Mouse (Mus musculus) thymus, postnatal 14 days (tissue): ENCODE measurements around the gene Apba1.

ENCODE experiments used
- DNase-seq: peaks from one replicate; pipeline ENCODE4 v3.0.0; 2021

Apba1 gene

DNA sequence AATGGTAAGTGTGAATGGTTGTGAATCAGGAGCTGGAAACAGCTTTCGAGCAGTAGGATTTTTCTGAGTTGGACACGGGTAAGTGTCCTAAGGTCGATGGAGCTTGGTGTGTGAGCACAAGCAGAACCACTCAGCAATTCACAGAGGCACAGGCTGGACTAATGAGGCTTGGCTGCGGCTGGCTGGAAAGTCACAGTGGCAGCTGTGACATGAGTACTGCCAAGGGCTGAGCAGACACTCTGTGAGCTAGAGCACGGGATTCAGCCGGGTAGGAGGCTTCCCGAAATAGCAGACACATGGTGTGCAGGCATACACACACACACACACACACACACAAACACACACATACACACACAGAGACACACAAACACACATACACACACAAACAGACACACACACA is 121.2 kb downstream of the Apba1 start:
- no peak for DNase-seq

DNA sequence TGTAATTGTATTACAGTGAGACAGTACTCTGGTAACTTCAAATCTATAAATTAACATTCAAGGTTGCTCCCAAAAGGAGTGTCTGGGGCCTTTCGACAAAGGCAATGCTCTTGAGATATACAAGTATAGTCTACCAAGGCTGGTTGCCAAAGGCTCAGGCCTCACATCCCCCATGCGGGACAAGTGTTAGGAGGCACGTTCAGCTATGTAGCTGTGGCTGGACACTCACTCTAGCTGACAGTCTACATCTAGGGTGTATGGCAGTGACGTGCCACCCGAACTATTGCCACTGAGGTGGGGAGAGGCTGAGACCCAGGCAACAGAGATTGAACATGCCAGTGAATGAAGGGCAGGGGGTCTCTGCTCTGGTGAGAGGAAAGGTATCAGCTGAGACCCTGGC is 127.5 kb downstream of the Apba1 start:
- DNase-seq, result no peak

DNA sequence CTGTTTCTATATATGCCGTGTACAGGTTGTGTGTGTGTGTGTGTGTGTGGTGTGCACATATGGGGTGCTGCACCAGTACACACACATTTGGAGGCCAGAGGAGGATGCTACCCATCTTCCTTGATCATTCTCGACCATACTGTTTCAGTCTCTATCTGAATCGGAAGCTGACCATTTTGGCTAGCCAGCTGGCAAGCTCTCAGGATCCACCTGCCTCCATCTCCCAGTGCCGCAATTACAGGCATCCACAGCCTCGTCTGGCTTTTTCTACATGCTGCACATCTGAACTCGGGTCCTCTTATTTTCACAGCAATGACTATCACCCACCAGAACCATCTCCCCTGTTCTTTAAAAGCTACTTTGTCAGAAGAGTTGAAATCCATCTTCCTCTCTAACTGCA is 132.7 kb downstream of the Apba1 start:
- DNase-seq, result no peak

DNA sequence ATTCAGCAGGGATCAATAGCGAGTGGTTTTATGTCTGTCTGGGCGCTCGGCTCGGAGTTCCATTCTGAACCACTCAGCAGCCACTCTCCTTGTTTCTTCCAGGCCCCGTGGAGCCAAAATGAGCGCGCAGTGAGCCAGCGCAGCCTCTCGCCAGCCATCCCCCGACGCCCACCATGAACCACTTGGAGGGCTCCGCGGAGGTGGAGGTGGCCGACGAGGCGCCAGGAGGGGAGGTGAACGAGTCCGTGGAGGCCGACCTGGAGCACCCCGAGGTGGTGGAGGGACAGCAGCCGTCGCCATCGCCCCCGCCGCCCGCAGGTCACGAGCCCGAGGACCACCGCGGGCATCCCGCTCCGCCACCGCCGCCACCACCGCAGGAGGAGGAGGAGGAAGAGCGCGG is 133.9 kb downstream of the Apba1 start:
- no peak for DNase-seq

DNA sequence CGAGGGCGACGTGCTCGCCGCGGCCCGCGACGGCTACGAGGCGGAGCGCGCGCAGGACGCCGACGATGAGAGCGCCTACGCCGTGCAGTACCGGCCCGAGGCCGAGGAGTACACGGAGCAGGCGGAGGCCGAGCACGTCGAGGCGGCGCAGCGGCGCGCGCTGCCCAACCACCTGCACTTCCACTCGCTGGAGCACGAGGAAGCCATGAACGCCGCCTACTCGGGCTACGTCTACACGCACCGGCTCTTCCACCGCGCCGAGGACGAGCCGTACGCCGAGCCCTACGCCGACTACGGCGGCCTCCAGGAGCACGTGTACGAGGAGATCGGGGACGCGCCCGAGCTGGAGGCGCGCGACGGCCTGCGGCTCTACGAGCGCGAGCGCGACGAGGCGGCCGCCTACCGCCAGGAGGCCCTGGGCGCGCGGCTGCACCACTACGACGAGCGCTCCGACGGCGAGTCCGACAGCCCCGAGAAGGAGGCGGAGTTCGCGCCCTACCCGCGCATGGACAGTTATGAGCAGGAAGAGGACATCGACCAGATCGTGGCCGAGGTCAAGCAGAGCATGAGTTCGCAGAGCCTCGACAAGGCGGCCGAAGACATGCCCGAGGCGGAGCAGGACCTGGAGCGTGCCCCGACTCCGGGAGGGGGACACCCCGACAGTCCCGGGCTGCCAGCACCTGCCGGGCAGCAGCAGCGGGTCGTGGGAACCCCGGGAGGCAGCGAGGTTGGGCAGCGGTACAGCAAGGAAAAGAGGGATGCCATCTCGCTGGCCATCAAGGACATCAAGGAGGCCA is 134.6 kb downstream of the Apba1 start:
- DNase-seq, result peak; percentile 14

DNA sequence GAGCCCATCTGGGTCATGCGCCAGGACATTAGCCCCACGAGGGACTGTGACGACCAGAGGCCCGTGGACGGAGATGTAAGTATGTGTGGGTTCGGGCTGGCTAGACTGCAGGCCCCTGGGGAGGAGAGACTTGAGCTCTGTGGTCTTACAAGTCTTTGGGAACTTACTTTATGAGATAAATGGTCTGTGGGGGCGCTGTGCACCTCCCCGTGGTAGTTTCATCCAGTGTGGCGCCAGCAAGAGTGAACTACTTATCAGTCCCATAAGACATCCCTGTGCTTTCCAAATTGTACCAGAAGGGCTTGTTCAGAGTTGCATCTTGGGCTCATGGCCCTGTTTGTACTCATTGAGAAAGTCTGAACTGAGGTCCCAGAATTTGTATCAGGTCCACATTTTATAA is 135.3 kb downstream of the Apba1 start:
- DNase-seq, result no peak

DNA sequence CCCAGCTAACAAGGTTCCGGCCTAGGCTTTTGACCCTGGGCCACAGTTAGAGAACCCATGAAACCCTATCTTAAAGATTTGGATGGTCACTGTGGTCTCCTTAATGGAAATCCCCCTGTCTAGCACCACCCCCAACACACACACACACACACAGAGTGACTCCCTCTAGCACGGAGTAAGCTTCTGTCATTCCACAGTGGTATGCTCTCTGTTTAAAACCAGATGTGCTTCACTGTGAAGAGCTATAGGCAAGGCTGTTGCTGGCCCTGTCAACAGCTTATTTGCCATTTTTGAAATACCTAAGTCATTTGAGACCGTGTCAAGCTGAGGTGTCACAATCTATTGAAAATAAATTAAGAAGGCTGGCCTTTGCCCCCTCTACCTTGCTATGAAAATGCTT is 136.1 kb downstream of the Apba1 start:
- no peak for DNase-seq

DNA sequence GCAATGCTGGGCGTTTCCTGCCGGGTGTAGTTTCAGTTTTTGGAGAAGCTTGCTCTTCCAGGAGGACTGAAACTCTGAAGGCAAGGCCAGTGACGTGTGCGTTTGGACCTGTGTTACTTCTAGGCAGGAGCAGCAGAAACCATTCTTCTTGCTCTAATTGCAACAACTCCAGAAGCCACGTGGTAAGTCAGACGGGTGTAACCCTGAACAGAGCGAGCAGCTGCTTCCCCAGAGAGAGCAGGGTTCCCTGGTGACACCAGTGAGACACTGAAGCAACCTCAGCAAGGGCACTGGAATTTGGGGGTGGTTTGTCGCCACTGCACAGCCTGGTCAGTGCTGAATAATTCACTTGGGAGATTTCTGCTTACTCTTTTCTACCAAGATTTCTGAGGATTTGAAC is 138.2 kb downstream of the Apba1 start:
- DNase-seq, result no peak

DNA sequence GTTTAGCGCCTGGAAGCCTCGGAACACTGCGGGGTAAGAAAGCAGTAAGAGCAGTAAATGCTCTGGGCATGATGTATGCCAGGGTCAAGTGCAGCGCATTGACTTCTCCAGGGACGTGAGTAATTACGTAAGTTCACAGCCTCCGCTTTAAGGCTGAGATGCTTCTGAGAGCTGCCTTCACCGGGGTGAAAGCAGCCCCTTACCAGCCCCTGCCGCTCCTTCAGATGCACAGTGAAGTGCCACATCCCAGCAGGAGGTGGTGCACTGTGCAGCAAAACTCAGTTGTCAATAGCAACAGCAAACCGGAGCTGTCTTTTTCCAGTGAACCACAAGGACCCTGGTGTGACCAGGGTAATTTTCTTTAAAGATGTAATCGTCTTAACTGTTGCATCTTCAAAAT is 139.8 kb downstream of the Apba1 start:
- no peak for DNase-seq

DNA sequence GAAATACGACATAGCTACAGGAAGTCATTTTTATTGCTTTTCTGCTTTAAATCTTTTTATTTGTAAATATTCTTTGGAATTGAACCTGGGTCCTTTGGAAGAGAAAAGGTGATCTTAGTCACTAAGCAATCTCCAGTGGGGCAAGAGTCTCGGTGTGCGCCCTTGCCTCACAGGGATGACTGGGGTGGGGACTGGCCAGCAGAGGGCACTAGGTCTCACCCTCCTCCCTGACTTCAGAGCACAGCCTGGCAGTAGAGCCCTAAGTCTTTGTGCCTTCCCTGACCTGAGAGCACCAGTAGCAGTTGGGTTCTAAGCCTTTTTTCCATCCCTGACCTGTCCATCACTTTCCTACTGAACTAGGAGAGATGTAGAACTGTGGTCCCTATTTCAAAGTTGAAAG is 142.5 kb downstream of the Apba1 start:
- peak; percentile 7 for DNase-seq

DNA sequence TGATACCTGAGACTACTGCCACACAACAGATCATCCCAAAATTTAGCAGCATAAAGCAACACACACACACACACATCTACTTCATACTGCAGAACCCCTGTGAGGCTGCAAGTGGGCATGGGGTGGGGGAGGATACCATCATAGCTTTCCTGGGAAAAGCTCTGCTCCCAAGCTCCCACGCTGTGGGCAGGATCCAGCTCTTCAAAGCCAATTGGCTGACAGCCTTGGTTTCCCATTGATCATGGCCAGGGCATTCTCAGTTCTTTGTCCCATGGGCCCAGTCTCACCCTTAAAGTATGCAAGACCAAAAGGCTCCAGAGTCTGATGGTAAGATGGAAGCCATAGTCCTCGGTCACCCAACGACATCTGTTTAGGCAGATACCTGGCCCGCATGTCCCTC is 143.1 kb downstream of the Apba1 start:
- DNase-seq, result no peak

DNA sequence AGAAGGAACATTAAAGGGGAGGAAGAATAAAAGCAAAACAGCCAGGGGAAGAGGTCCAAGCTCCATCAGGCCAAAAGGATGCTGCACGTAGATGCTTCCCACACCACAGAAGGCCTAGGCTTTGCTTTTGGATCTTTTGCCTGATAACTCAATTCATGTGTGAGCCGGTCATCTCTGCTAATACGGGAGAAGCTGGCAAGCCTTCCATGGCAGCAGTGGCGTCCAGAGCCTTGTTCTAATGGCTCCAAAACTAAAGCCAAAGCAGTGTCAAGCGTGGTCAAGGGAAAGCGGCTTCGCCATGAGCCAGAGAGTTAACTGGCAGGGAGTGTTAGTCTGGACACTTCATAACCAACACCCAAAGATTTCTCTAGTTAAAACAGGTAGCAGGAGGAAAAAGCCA is 144.4 kb downstream of the Apba1 start:
- DNase-seq, result no peak

DNA sequence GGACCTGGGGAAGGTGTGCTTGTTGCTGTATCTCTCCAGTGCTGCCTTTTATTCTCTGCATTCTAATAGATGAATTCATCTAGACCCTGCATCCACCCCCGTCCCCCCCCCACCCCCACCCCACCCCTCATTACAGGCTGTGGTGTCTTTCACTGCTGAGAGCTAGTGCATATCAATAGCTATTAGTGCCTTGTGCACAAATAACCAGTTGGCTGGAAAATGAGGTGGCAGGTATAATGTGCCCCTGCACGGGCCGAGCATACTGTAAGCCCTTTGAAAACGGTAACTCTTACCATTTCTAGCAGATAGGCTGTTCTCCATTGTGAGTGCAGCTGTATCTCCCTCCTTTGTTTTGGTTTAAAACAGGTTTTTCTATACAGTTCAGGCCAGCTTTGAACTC is 146.2 kb downstream of the Apba1 start:
- DNase-seq, result no peak

DNA sequence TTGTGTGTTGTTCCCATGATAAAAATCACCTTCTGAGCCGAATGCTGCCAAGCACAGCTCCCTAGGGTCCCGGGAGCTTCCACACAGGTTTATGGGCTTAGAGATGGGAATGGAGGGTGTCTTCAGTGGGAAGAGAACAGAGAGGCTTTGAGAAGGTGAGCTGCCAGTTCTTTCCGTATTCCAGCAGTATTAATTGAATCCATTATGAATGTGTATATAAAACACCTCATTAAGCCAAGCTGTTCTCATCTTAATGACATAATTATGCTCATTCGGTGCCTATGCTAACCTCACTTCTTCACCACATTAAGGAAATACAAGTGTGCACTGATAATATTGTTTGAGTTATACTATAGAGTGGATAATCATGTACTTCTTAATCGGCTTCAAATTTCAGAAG is 147.1 kb downstream of the Apba1 start:
- no peak for DNase-seq

DNA sequence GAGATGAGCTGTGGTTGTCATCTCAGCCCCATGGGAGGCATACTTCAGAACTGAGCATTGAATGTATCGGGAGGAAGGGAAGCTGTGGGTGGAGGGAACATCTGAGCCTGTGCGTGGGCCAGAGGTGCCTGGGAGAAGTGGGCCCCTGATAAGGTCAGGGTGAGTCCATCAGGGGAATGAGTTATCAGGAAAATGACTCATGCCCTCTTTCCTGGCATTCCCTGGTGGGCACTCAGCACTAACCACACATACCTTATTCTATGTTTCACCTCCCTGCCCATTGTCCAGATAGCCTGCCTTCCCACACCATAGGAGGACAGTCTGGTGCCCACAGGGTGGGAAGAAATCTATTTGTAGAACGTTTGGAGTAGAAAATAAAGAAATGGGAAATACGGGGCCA is 151.7 kb downstream of the Apba1 start:
- DNase-seq, result no peak

DNA sequence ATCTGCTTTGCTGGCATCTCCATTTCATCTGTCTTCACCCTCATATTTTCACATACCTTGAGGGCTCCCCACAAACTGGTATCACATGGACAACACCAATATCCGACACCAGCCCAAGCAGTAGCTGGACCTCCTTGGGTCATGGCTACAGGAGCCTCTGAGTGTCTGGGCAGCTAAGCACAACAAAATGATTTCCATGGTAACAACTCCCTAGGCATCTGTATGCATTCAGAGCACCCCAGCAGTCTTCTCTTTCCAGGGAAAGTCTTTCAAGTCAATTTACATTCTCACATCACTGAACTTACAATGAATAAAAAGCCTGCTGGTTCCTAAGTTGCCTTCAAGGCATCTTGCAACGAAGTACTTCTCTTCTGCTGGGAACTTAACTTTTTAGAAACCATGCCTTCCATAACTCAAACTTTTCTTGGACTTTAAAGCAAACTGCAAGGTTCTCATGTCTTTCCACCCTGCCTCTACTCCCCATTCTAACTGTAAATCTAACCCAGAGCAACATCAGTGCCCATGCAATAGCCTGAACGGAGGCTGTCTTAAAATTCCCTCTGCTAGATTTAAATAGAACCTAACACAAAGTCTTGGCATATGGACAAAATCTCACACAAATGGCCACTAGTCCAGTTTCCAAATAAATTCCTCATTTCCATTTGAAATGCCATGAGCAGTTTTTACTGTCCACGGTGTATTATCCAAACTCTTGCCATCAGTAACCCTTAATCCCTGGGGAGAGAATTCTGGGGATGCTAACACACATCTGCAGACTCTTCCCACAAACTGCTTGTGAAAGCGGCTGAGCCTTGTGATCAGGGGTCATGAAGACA is 160.9 kb downstream of the Apba1 start:
- no peak for DNase-seq

DNA sequence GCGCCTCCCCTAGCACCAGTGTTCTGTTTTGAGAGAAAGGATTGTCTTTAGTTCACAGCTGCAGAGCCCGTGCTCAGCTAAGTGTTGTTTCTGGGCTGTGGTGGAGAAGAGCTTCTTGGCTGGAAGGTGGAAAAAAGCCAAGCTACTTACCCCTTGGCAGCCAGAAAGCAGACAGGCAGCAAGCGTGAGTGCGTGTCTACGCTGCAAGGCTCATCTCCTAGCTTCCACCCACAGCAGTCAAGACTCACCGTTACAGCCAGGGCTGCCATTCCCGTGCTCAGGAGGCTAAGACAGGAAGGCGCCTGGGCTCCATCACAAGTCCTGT is 161.5 kb downstream of the Apba1 start:
- DNase-seq, result no peak

DNA sequence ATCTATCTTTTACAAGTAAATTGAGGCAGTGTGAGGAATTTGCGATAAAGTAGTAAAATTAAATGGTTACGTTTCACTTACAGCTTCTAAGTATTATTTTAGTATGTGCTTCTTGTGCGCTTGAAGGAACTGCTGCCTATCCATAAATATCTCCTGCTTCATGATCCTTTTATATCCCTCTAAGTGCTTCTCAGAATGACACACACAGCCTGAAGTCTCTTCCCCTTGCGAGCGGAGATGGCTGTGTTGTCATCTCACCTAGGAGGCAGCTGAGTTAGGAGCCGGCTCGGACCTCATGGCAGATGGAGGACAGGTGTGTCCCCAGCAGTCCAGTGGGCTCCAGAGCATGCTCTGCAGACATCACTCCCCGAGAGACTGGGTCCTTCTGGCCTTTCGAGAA is 163.9 kb downstream of the Apba1 start:
- no peak for DNase-seq

DNA sequence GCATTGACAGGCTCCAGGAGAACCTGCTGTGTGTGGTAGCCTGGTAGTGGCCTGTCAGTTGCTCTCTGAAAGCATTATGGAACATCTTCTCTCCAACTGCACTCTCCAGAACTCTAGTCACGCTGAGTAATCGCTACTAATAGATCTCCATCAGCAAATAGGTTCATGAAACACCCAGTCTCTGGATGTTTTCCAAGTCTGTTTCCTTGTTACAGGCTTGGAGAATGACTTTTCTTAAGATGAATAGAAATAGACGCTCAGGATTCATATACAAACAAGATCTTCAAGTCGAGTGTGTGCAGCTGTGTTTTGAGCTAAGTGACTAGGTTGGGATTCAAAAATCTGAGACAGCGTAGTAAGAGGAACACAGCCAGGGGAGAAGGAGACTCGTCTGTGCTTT is 165.4 kb downstream of the Apba1 start:
- no peak for DNase-seq

DNA sequence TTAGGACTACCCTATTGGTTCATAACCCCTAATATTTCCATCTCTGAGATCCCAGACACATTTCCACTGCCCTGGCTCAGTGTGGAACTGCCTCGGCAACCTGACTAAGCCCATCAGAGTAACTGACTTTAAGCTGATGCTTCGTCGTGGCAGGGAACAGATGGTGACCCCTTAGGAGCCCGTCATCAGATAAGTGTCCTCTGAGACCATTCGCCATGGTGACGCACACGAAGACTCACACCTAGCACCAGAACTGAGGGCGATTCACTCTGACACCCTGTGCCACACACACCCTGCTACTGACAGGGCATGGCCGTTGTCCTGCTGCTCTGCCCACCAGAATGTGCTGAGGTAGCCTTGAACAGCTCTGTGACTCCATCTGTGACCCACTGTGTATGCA is 166.1 kb downstream of the Apba1 start:
- DNase-seq, result no peak

DNA sequence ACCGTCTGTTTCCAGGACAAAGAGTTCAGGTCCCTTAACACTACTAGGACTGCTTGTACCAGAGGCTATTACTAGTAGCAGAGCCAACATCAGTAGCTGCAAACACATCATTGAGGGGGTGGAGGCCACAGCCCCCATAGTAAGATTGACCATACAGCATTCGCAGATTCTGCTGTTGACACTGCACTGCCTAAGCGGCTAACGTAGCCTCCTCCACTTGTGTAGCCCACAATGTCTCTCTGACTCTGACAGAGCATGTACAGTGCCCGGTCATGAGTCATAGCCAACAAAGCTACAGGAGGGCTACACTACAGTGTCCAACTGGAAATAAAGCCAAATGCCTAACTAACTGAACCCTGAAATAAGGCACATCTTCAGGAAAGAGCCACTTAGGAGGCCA is 166.9 kb downstream of the Apba1 start:
- no peak for DNase-seq

DNA sequence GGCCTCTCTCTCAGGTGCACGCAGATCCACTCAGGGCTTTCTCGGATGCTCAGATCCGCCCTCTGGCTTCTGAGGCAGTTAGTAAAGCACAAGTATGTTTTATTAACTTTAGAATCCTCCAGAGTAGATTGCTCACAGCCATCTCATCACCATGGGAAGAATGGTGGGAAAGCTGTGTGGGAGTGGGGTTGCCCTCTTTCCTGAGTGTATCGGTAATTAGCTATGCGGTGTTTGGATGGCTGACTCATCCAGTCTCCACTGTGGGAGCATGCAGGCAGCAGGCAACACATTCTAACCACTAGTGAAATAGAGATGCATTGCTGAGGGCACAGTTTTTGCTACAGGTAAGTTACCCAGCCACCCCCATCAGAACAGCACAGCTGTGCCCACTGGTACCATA is 172.1 kb downstream of the Apba1 start:
- no peak for DNase-seq

DNA sequence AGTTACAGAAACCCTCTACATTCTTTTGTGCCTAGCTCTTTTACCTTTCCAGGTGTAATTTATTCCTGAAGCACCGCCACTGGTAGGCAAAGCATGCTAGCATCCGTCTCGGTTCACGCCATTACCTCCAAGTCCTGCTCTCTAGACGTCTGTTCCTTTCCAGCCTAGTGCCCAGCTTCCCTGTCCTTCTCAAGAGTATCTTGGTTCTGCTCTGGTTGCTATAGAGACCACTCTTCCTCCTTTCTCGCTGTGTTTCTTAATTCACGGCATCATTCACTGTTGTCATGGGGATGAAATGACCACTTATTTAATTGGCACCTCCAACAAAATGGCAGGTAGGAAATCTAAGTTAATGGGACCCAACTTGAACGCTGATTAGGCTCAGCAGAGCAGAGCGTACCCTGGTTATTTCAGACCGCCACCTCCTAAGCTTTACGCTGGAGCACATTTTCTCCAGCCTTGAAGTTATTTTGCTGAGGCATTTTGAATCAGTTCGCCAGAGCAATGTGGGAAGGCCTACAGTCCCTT is 182.8 kb downstream of the Apba1 start:
- DNase-seq, result no peak

DNA sequence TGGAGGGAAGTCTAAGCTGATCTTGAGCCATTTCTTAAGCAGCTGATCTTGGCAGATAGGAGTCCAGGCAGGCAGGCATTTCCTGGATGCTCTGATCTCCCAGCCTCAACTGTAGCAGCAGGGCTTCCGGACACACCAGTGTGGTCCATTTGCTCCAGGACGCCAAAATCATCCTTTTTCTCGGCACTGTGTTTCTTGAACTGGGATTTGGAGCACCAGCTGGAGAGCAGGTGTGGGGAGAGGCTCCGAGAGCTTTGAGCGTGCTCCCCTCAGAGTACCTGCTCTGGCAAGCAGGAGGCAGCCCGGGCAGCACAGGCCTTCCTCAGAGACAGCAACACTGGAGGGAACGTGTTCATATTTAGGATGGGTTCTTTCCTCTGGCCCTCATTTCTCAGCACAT is 184.2 kb downstream of the Apba1 start:
- DNase-seq, result no peak
